Mouse (Mus musculus) embryonic facial prominence, embryonic 10.5 days (tissue): Measurements from ENCODE around the gene Ppp4c. TPM values are rescaled to one million over a fixed set of nuclear protein-coding genes. Genes with fewer than 3 reads are reported as not detected.

Experiments
- DNase-seq: peaks from one replicate; pipeline ENCODE4 v3.0.0-alpha.2; 2017; ENCODE audit warnings: low spot score
- H3K27ac ChIP-seq: fragments of 300-500 bp; sonication (generic); replicated peaks from 2 replicates; pipeline ENCODE4 v1.5.1; 2016; ENCODE audit warnings: mild to moderate bottlenecking
- H3K27me3 ChIP-seq: fragments of 300-500 bp; sonication (generic); replicated peaks from 2 replicates; pipeline ENCODE4 v1.6.1; 2016; ENCODE audit warnings: low read depth, mild to moderate bottlenecking; ENCODE audit not compliant: poor library complexity, severe bottlenecking
- H3K36me3 ChIP-seq: fragments of 300-500 bp; sonication (generic); replicated peaks from 2 replicates; pipeline ENCODE4 v1.6.1; 2016; ENCODE audit warnings: mild to moderate bottlenecking, moderate library complexity
- H3K4me1 ChIP-seq: fragments of 300-500 bp; sonication (generic); 2 replicates; pipeline ENCODE4 v1.6.1; 2016
- H3K4me3 ChIP-seq: fragments of 300-500 bp; sonication (generic); 2 replicates; pipeline ENCODE4 v1.5.1; 2016; ENCODE audit warnings: mild to moderate bottlenecking, moderate library complexity
- H3K9me3 ChIP-seq: fragments of 300-500 bp; sonication (generic); 2 replicates; pipeline ENCODE4 v1.6.1; 2016; ENCODE audit warnings: mild to moderate bottlenecking
- WGBS: fragments of 180-500 bp; shearing (Covaris S2); methylation state at CpG from one replicate; pipeline ENCODE4 v1.1.7; 2016; 5-methylcytosine and 5-hydroxymethylcytosine counted together
- polyA plus RNA-seq: library from polyadenylated mRNA; unstranded; fragments of >200 nt; fragmentation: Nextera tagmentation; extraction: Ambion mirVana; gene quantifications from 2 replicates; pipeline ENCODE4 v1.2.1, GENCODE M21; 2016

Ppp4c gene
- polyA plus RNA-seq, 1 experiment from 2014 or later: 390 TPM

DNA sequence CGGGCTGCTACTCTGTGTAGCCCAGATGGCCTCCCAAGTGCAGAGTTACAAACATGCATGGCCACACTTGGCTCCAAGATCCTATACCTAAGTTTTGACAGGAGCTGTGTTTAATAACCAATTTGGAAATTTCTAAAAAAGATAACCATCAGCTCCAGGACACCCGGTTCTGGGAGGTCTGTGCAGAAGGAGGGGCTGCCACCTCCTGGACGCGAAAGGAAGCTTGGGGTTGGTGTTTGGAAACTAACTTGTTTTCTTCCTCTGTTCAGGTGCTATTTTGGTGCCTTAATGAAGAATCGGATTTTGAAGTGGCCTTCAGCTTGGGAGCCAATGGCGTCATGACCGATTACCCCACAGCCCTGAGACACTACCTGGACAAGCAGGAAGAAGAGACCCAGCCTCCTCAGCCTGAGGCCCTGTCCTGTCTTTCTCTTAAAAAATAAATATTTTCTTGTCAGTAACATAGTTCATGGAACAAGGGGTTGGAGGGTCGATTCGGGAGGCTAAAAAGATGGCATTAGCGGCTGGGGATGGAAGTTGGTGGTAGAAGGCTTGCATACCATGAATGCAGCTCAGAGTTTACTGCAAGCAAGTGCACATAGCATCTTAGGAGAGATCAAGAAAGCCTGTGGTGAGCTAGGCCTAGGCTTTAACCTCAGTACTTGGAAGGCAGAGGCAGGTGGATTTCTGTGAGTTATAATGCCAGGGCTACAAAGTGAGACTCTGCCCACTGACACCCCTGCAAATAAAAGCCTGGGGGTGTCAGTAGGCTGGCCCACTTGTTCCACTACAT, 16.9 kb downstream of the Ppp4c start:
- DNase-seq: no peak
- peak overlapping the region; percentile 85; the same call in 1 of the 2 replicates for H3K4me3 ChIP-seq
- H3K27ac ChIP-seq: peak overlapping the region; percentile 95
- WGBS: 82% methylated on average over 10 of the region's 10 CpGs
- no peaks in the 10 kb centered on the region for H3K27me3 ChIP-seq
- H3K9me3 ChIP-seq: no peaks in the 10 kb centered on the region
- H3K36me3 ChIP-seq: peaks cover 30% of the 10 kb centered on the region
- H3K4me1 ChIP-seq: peaks cover 53% of the 10 kb centered on the region

DNA sequence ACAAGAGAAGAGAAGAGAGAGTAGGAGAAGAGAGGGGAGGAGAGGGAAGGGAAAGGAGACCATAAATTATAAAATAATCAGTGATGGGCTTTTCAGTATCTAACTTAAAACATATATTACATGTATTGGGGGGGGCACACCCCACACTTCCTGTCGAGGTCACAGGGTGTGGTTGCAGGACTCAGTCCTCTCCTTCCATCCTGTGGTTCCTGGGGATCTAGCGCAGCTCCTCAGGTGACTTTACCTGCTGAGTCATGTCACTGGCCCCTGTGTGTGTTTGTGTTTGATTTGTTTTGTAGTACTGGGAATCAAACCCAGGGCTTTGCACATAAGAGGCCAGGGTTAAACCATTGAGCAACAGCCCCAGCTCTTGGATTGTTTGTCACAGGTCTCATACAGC, 17.8 kb downstream of the Ppp4c start:
- peaks cover 39% of the 10 kb centered on the region for H3K36me3 ChIP-seq
- H3K4me1 ChIP-seq: peaks cover 44% of the 10 kb centered on the region
- no peaks in the 10 kb centered on the region for H3K27me3 ChIP-seq
- 85% methylated on average over 2 of the region's 2 CpGs for WGBS
- H3K9me3 ChIP-seq: no peaks in the 10 kb centered on the region
- no peak overlapping the region for H3K4me3 ChIP-seq
- H3K27ac ChIP-seq: no peak overlapping the region
- no peak for DNase-seq

DNA sequence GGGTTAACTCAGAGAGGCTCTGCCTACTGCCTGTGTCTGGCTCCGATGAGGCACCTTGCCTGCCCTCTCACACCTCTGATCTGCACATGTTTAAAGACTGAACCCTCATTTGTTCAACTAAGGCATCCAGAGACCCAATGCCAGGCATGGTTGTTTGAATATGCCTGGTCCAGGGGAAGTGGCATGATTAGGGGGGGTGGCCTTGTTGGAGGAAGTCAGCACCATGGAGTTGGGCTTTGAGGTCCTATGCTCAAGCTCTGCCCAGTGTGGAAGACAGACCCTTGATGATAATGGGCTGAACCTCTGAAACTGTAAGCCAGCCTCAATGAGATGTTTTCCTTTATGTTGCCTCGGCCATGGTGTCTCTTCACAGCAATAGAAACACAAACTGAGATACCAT, 18.9 kb downstream of the Ppp4c start:
- H3K4me1 ChIP-seq: peaks cover 38% of the 10 kb centered on the region
- DNase-seq: no peak
- peaks cover 47% of the 10 kb centered on the region for H3K36me3 ChIP-seq
- H3K27me3 ChIP-seq: no peaks in the 10 kb centered on the region
- H3K4me3 ChIP-seq: no peak overlapping the region
- H3K27ac ChIP-seq: no peak overlapping the region
- H3K9me3 ChIP-seq: no peaks in the 10 kb centered on the region
- WGBS: 89% methylated on average over 2 of the region's 2 CpGs

DNA sequence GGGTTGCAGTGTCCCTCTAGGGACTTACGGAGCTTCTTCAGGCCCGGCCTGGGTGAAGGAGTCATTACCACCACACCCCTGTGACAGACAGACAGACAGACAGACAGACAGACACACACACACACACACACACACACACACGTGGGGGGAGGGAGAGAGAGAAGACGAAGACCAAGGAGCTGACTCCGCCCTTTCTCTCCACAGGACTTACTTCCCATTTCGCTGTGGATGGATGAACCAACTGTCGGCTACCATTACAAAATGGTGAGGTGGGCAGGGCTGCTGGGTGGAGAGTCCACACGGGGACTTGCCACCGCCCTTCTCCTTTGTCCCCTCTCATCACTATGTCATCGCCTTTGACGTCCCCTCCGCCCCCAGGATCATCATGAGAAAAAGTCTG, 21.5 kb downstream of the Ppp4c start:
- Histone ChIP-seq H3K27me3 (no peaks in the 10 kb centered on the region), H3K36me3 (peaks cover 72% of the 10 kb centered on the region), H3K4me1 (peaks cover 14% of the 10 kb centered on the region), H3K27ac (no peak overlapping the region), H3K4me3 (no peak overlapping the region), H3K9me3 (no peaks in the 10 kb centered on the region)
- 92% methylated on average over 12 of the region's 12 CpGs for WGBS
- no peak for DNase-seq

DNA sequence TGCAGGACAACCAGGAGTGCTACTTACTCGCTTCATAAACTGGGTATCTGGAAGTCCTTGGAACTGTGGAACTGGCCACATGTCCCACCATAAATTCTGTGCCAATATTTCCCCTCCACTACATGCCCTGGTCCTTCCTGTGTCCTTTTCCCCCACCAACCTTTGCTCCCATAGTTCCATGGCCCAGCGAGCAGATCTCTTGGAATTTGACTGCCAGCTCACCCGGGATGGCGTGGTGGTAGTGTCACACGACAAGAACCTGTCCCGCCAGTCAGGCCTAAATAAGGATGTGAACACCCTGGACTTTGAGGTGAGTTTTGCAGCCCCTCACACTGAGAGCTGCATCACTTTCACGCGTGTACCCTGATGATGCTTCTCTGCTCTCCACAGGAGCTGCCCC, 25.3 kb downstream of the Ppp4c start:
- no peak overlapping the region for H3K4me3 ChIP-seq
- H3K36me3 ChIP-seq: peaks cover 90% of the 10 kb centered on the region
- no peak for DNase-seq
- H3K4me1 ChIP-seq: peaks cover 15% of the 10 kb centered on the region
- no peak overlapping the region for H3K27ac ChIP-seq
- no peaks in the 10 kb centered on the region for H3K9me3 ChIP-seq
- WGBS: 92% methylated on average over 8 of the region's 8 CpGs
- no peaks in the 10 kb centered on the region for H3K27me3 ChIP-seq

DNA sequence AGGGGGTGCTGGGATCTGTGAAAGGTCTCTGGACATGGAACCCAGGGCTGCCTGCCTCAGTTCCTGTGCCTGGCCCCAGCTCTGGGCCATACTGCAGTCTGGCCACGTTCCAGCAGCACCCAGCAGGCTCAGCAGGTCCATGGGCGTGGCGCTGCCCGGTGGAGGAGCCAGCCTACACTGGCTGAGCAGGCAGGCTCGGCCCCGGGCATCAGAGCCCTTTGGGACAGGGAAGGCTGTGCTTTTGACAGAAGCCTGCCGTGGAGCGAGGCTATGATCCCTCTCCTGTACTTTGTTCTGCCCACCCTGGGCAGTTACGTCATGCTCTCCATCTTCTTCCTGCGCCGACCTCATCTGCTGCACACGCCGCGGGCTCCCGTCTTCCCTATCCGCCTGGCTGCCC, 26.1 kb downstream of the Ppp4c start, which contains the start of gene Gdpd3:
Gdpd3 (plus strand) TSS at position 134 of the 400 bp plus-strand sequence.
- Histone ChIP-seq H3K4me1 (peaks cover 23% of the 10 kb centered on the region), H3K9me3 (no peaks in the 10 kb centered on the region), H3K27me3 (no peaks in the 10 kb centered on the region), H3K4me3 (no peak within 1 kb of the TSS), H3K36me3 (peaks cover 97% of the 10 kb centered on the region), H3K27ac (no peak within 1 kb of the TSS)
- DNase-seq: no peak
- WGBS: 92% methylated on average over 16 of the region's 16 CpGs

DNA sequence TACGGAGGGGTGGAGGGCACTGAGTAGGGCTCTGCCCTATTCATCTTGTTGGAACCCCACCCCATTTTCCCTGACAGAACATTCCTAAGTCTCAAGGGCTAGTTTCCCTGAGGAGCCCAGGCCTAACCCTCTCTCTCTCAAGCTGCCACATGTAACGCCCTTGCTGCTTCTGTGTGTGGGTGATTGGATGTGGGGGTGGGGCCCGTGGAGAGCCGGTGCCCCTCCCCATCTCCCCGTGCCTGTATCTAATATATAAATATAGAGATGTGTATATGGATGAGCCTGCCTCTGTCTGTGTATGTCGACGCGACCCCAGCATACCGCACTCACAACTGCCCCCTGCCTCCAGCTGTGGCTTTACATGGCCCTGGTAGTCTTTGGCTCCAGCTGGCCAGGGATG, 26.8 kb downstream of the Ppp4c start:
- Histone ChIP-seq H3K9me3 (no peaks in the 10 kb centered on the region), H3K4me3 (no peak overlapping the region), H3K4me1 (peaks cover 29% of the 10 kb centered on the region), H3K27ac (no peak overlapping the region), H3K36me3 (peaks cover 94% of the 10 kb centered on the region), H3K27me3 (no peaks in the 10 kb centered on the region)
- DNase-seq: no peak
- 91% methylated on average over 9 of the region's 9 CpGs for WGBS

DNA sequence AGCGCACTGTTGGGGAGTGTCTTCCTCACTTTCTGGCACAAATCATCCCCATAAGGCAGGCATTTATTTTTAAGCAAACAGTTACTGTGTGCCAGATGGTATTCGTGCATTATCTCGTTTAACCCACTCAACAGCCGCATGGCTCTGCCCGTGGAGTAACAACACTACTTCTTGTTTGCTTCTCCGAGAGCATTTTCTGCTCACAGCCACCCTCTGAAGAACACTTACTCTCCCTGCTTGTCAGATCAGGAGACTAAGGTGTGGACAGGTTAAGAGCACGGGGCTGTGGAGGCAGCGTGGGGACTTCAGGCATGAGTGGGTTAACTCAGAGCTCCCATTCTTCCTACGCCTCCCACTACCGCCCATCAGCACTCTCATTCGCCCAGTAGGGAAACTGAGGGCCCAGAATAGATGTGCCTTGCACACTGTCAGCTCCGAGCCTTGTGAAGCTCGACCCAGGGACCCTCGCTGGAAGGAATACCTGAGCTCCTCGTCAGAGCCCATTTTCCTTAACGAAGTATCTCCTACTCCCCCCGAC, 29.8 kb downstream of the Ppp4c start:
- WGBS: 65% methylated on average over 17 of the region's 17 CpGs
- Histone ChIP-seq H3K4me1 (peaks cover 50% of the 10 kb centered on the region), H3K36me3 (peaks cover 64% of the 10 kb centered on the region), H3K9me3 (no peaks in the 10 kb centered on the region), H3K27ac (peak overlapping the region; percentile 49; the same call in 1 of the 2 replicates), H3K27me3 (no peaks in the 10 kb centered on the region), H3K4me3 (peak overlapping the region; percentile 21; the same call in 1 of the 2 replicates)
- DNase-seq: no peak

DNA sequence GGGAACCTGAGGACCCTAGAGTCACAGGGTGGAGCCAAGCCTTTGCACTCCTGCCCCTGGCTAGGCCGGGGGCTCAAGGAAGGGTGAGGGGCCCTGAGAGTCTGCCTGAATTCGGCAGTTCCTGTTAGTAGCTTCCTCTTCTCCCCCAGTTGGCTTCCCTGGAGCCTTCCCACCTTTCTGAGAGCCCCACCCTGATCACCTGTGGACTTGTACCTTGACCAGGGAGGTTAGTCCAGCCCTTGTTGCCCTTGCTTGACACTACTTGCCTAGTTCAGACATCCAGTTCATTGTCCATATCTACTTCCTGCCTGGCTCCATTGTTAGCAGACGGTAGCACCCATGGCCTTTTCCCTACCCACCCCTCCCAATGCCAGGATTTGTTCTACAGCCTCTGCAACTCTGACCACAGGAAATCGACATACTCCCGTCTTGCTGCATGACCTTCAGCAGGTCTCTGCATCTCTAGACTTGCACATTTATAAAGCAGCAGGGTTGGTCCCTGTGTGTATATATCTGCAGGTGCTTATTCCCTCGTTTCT, 30.7 kb downstream of the Ppp4c start:
- no peaks in the 10 kb centered on the region for H3K9me3 ChIP-seq
- peak overlapping the region; percentile 91; the same call in 1 of the 2 replicates for H3K4me3 ChIP-seq
- no peak for DNase-seq
- peak overlapping the region; percentile 97 for H3K27ac ChIP-seq
- peaks cover 50% of the 10 kb centered on the region for H3K4me1 ChIP-seq
- peaks cover 55% of the 10 kb centered on the region for H3K36me3 ChIP-seq
- WGBS: 73% methylated on average over 6 of the region's 6 CpGs
- no peaks in the 10 kb centered on the region for H3K27me3 ChIP-seq

DNA sequence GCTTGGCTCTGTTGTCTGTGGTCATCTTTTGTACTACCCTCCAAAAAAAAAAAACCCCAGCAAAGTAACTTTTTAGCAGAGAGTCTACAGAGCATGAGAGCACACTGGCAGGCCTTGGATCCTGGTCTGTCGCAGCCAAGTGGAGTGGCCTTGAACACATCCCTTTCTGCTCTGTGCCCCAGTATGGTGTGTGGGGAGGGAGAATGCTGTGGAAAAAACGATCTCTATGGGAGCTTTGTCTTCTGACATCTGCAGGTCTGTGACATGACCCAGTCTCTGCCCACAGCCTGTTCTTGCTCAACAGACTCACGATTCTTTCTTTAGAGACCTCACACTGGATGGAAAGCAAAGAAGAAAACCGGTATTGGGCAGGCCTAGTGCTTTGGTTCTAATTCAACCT, 31.3 kb downstream of the Ppp4c start:
- H3K4me3 ChIP-seq: peak overlapping the region; percentile 91; the same call in 1 of the 2 replicates
- peak overlapping the region; percentile 97 for H3K27ac ChIP-seq
- WGBS: 74% methylated on average over 4 of the region's 4 CpGs
- no peak for DNase-seq
- H3K4me1 ChIP-seq: peaks cover 50% of the 10 kb centered on the region
- no peaks in the 10 kb centered on the region for H3K27me3 ChIP-seq
- peaks cover 48% of the 10 kb centered on the region for H3K36me3 ChIP-seq
- no peaks in the 10 kb centered on the region for H3K9me3 ChIP-seq

DNA sequence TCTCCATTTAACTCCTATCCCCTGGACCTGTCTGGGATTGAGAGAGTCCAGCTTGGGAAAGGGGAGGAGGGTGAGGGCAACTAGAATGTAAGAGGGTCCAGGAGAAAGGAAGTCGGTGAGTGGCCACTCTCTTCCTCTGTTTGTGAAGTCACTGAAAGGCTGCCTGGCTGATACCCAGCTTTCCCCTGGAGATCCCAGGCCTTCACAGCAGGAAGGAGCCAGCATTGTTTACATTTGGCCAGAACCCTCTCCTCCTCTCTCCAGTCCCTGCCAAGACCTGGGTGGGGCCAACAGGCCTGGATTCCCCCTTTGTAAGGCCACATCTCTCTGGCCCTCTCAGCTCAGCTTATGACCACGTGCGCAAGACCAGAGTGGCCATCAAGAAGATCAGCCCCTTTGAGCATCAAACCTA, 31.9 kb downstream of the Ppp4c start:
- Histone ChIP-seq H3K36me3 (peaks cover 43% of the 10 kb centered on the region), H3K9me3 (no peaks in the 10 kb centered on the region), H3K27ac (peak overlapping the region; percentile 97), H3K27me3 (no peaks in the 10 kb centered on the region), H3K4me3 (peak overlapping the region; percentile 91), H3K4me1 (peaks cover 50% of the 10 kb centered on the region)
- WGBS: 20% methylated on average over 3 of the region's 3 CpGs
- DNase-seq: peak; percentile 43

DNA sequence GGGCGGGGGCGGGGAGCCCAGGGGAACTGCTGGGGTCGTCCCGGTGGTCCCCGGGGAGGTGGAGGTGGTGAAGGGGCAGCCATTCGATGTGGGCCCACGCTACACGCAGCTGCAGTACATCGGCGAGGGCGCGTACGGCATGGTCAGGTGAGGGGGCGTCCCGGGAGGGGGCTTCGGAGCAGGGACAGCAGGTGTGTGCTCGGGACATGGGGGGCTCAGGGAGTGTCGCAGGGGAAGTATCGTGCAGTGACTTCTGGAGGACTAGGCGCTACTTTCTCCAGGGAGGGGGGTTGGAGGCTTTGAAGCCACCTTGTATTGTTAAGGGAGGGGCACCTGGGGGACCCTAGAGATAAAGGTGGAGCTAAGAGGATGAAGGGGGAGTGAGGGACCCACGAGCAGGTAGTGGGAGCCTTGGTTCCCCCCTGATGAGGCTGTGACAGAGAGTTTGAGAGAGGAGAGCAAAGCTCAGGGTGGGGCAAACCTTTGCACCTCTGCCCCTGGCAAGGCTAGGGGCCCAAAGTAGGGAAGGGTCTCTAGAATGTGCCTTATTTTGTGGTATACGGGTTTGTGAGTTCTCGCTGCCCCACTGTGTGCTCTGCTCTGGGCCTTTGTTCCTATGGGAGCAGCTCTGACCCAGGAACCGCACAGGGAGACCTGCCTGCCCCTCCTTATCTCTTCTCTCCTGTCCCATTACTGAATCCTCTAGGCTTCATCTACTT, 32.5 kb downstream of the Ppp4c start:
- Histone ChIP-seq H3K27me3 (no peaks in the 10 kb centered on the region), H3K36me3 (peaks cover 37% of the 10 kb centered on the region), H3K4me1 (peaks cover 55% of the 10 kb centered on the region), H3K9me3 (no peaks in the 10 kb centered on the region), H3K27ac (peak overlapping the region; percentile 97), H3K4me3 (peak overlapping the region; percentile 91)
- under 1% methylated on average over 24 of the region's 24 CpGs for WGBS
- DNase-seq: no peak
